Mouse (Mus musculus): ENCODE results near the gene Zic2. TPM values are rescaled to one million over a fixed set of nuclear protein-coding genes. Genes with fewer than 3 reads are reported as not detected.

Zic2 gene
- total RNA-seq (2021), result not detected
- 0.31 TPM in 1 of 2 replicates, not detected in the other for polyA plus RNA-seq (2012; rRNA removed)
- long read RNA-seq, result 0 reads

DNA sequence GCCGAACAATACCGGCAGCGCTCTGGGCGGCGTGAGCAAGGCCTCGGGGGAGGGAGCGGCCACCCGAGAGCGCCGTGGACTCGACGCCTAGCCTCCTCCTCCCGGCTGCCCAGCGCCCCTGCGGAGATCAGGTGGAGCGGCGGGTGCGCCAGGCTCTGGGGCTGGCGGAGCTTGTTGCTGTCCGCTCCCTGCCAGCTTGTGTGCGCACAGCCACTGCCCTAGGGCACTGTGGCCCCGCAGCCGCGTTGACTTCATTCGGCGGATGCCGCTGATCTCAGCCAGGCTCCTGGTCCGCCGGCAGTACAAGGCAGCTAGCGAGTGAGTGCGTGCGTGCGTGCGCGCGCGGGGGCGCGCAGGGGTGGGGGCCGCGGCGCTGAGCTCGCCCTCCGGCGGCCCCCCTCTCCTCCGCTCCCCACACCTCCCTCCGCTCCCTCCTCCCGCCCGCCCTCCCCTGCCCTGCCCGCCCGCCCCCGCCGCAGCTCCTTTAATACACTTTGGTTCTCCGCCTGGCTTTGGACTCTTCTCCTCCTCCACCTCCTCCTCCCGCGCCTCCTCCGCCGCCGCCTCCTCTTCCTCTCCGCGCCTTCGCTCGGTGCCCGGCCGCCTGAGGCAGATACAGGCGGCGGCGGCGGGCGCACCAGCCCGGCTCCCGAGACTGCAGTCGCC is at the start of gene Zic2:
Zic2 (plus strand) TSS at position 545 of the 666 bp plus-strand sequence.
- H3K79me2 ChIP-seq (replicated peaks; ENCODE audit: control insufficient read depth, insufficient read depth, low read length), result no peaks in the 10 kb centered on the region
- DNase-seq, result peak in 1 of 2 experiments; percentile 47
- peaks cover 41% of the 10 kb centered on the region for H3K27me3 ChIP-seq (ENCODE audit: control insufficient read depth, insufficient read depth, low read length)
- no peak within 1 kb of the TSS for H3K27ac ChIP-seq
- no peak within 1 kb of the TSS for H3K9ac ChIP-seq (ENCODE audit: low read depth, low read length)
- no peaks in the 10 kb centered on the region for H3K36me3 ChIP-seq (ENCODE audit: control insufficient read depth, insufficient read depth, low read length)
- peak within 1 kb of the TSS; percentile 37 for H3K4me3 ChIP-seq
- 1% methylated on average over 51 of the region's 73 CpGs for WGBS
- no peaks in the 10 kb centered on the region for H3K4me1 ChIP-seq (ENCODE audit: control insufficient read depth, insufficient read depth, low read length)
- intact Hi-C loops (cut with DNase I), result no loop called here
- TF ChIP-seq EP300 (IDR thresholded peaks at IDR 0.05; ENCODE audit: insufficient read depth, low read depth, low read length), result no peak
- no peak for TF ChIP-seq CTCF (IDR thresholded peaks at IDR 0.05)

DNA sequence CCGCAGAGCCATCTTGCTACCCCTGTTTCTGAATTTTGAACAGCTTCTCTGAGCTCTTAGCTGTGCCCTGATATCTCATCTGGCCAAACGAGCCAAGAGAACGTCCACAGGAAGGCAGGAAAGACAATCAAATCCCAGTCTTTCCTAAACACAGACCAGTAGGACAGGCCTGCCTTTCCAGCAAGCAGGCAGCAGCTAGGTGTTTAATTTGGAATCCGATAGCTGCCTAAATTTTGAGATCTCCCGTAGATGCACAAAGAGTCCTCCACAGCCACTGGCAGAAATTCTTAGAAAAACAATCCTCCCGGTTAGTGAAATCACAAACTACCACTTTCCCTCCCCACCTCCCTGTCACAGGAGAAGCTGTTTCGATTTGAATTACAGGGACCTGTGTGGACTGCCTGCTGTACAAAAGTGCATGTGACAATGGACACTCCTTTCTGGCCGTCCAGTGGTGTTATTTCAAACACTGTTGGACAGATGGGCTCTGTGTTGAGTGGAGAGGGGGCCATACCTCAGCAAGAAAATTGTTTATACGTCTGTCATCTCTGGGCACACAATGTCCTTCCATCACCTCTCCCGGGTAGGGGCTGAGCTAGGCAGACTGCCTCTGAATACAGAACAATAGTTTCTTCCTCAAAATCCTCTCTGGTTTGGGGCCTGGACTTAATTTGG is 48.6 kb upstream of the Zic2 start:
- H3K27me3 ChIP-seq (ENCODE audit: control insufficient read depth, insufficient read depth, low read length), result peaks cover 2% of the 10 kb centered on the region; the same call in 1 of the 2 replicates
- DNase-seq, result no peak
- H3K4me3 ChIP-seq, result no peak overlapping the region
- H3K9ac ChIP-seq (ENCODE audit: low read depth, low read length), result no peak overlapping the region
- H3K27ac ChIP-seq, result no peak overlapping the region
- no peaks in the 10 kb centered on the region for H3K4me1 ChIP-seq (ENCODE audit: control insufficient read depth, insufficient read depth, low read length)
- WGBS, result 61% methylated on average over 10 of the region's 10 CpGs
- TF ChIP-seq POLR2A (IDR thresholded peaks at IDR 0.05; ENCODE audit: insufficient read depth, low read depth, low read length), result no peak
- no peak for TF ChIP-seq EP300 (IDR thresholded peaks at IDR 0.05; ENCODE audit: insufficient read depth, low read depth, low read length)
- no peaks in the 10 kb centered on the region for H3K79me2 ChIP-seq (replicated peaks; ENCODE audit: control insufficient read depth, insufficient read depth, low read length)
- intact Hi-C loops (cut with DNase I), result no loop called here
- no peaks in the 10 kb centered on the region for H3K36me3 ChIP-seq (ENCODE audit: control insufficient read depth, insufficient read depth, low read length)

DNA sequence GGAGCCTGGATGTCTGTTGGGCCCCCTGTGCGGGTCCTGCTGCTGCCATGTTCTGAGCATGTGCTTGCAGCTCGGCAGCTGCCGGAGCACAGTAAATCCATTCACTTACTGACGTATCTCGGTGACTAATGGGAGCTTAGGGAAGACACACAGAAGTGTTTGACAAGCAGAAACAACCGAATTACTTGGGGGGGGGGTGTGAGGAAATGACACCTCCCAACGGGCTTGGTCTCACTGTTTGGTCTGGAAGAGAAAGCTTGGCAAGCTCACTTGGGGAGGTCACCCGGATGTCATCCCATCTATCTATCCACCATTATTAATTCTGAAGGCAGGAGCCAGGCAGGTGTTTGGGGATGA is 48.1 kb upstream of the Zic2 start:
- WGBS, result 73% methylated on average over 8 of the region's 8 CpGs
- DNase-seq, result no peak
- H3K4me3 ChIP-seq, result no peak overlapping the region
- no peaks in the 10 kb centered on the region for H3K36me3 ChIP-seq (ENCODE audit: control insufficient read depth, insufficient read depth, low read length)
- H3K9ac ChIP-seq (ENCODE audit: low read depth, low read length), result no peak overlapping the region
- H3K27me3 ChIP-seq (ENCODE audit: control insufficient read depth, insufficient read depth, low read length), result peaks cover 2% of the 10 kb centered on the region; the same call in 1 of the 2 replicates
- no peaks in the 10 kb centered on the region for H3K79me2 ChIP-seq (replicated peaks; ENCODE audit: control insufficient read depth, insufficient read depth, low read length)
- no peak overlapping the region for H3K27ac ChIP-seq
- no peak for TF ChIP-seq CTCF (IDR thresholded peaks at IDR 0.05)
- TF ChIP-seq POLR2A (IDR thresholded peaks at IDR 0.05; ENCODE audit: insufficient read depth, low read depth, low read length), result no peak
- TF ChIP-seq EP300 (IDR thresholded peaks at IDR 0.05; ENCODE audit: insufficient read depth, low read depth, low read length), result no peak
- intact Hi-C loops (cut with DNase I), result no loop called here
- H3K4me1 ChIP-seq (ENCODE audit: control insufficient read depth, insufficient read depth, low read length), result no peaks in the 10 kb centered on the region

DNA sequence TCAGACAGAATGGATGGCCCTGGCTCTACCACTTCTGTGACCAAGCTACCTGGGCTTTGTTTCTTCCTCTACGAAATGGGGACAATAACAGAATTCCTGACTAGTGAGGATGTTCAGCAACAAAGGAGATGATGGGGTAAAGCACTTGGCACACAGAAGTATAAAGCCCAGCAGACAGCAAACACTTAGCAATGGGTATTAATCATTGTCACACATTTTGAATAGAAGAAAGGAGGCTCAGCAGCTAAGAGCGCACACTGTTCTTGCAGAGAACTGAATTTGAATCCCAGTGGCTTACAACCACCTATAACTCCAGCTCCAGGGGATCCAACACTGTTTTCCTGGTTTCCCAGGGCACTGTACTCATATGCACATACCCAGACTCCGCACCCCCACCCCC is 47.6 kb upstream of the Zic2 start:
- no peak overlapping the region for H3K9ac ChIP-seq (ENCODE audit: low read depth, low read length)
- no peak overlapping the region for H3K4me3 ChIP-seq
- peaks cover 2% of the 10 kb centered on the region; the same call in 1 of the 2 replicates for H3K27me3 ChIP-seq (ENCODE audit: control insufficient read depth, insufficient read depth, low read length)
- H3K36me3 ChIP-seq (ENCODE audit: control insufficient read depth, insufficient read depth, low read length), result no peaks in the 10 kb centered on the region
- intact Hi-C loops (cut with DNase I), result no loop called here
- no peak overlapping the region for H3K27ac ChIP-seq
- H3K79me2 ChIP-seq (replicated peaks; ENCODE audit: control insufficient read depth, insufficient read depth, low read length), result no peaks in the 10 kb centered on the region
- WGBS, result 82% methylated on average over 3 of the region's 3 CpGs
- TF ChIP-seq CTCF (IDR thresholded peaks at IDR 0.05) (no peak), POLR2A (IDR thresholded peaks at IDR 0.05; ENCODE audit: insufficient read depth, low read depth, low read length) (no peak), EP300 (IDR thresholded peaks at IDR 0.05; ENCODE audit: insufficient read depth, low read depth, low read length) (no peak)
- DNase-seq, result no peak
- no peaks in the 10 kb centered on the region for H3K4me1 ChIP-seq (ENCODE audit: control insufficient read depth, insufficient read depth, low read length)

DNA sequence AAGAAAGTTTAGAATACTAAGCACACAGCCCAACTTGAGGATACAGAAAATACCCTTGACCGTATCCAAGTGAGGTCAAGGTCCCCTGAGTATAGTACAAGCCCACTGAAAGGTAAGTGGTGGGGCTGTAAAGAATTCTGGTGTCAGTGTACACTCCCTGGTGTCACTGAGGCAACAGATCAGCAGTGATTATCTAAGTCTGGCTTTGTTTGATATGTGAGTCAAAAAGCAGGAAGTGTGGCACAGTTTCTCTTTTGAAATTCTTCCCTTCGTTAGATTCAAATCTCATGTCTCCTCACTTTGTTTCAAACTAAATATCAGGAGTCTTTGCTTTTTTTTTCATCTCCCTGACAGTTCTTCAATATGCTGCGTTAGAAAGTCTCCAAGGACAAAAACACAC is 42.7 kb upstream of the Zic2 start:
- Histone ChIP-seq H3K27me3 (ENCODE audit: control insufficient read depth, insufficient read depth, low read length) (no peaks in the 10 kb centered on the region), H3K79me2 (replicated peaks; ENCODE audit: control insufficient read depth, insufficient read depth, low read length) (no peaks in the 10 kb centered on the region), H3K4me3 (no peak overlapping the region), H3K4me1 (ENCODE audit: control insufficient read depth, insufficient read depth, low read length) (no peaks in the 10 kb centered on the region), H3K36me3 (ENCODE audit: control insufficient read depth, insufficient read depth, low read length) (no peaks in the 10 kb centered on the region), H3K9ac (ENCODE audit: low read depth, low read length) (no peak overlapping the region), H3K27ac (no peak overlapping the region)
- DNase-seq, result no peak
- 61% methylated on average over 3 of the region's 3 CpGs for WGBS
- no peak for TF ChIP-seq POLR2A (IDR thresholded peaks at IDR 0.05; ENCODE audit: insufficient read depth, low read depth, low read length)
- TF ChIP-seq CTCF (IDR thresholded peaks at IDR 0.05), result no peak
- no peak for TF ChIP-seq EP300 (IDR thresholded peaks at IDR 0.05; ENCODE audit: insufficient read depth, low read depth, low read length)
- intact Hi-C loops (cut with DNase I), result no loop called here

DNA sequence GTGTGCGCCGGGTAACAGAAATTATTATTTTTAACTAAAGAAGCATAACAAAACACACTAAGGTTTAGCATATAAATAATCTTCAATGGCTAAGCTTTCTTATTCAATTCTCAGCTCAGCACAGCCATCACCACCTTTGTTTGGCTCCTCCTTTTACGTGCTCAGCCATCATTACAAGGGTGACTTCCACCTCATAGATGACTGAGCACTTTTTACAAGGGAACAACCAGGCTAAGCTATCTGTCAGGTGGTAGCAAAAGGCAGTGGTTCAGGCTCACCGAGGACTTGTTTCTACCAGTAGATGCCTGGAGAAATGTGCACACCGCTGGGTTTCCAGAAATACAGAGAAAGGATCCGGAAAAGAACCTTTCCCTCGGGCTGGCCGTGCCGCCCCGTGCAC is 41.2 kb upstream of the Zic2 start:
- no peaks in the 10 kb centered on the region for H3K36me3 ChIP-seq (ENCODE audit: control insufficient read depth, insufficient read depth, low read length)
- H3K4me1 ChIP-seq (ENCODE audit: control insufficient read depth, insufficient read depth, low read length), result no peaks in the 10 kb centered on the region
- no peak overlapping the region for H3K4me3 ChIP-seq
- H3K27ac ChIP-seq, result no peak overlapping the region
- H3K79me2 ChIP-seq (replicated peaks; ENCODE audit: control insufficient read depth, insufficient read depth, low read length), result no peaks in the 10 kb centered on the region
- 92% methylated on average over 10 of the region's 10 CpGs for WGBS
- H3K27me3 ChIP-seq (ENCODE audit: control insufficient read depth, insufficient read depth, low read length), result no peaks in the 10 kb centered on the region
- H3K9ac ChIP-seq (ENCODE audit: low read depth, low read length), result no peak overlapping the region
- intact Hi-C loops (cut with DNase I), result no loop called here
- DNase-seq, result no peak
- TF ChIP-seq CTCF (IDR thresholded peaks at IDR 0.05) (no peak), POLR2A (IDR thresholded peaks at IDR 0.05; ENCODE audit: insufficient read depth, low read depth, low read length) (no peak), EP300 (IDR thresholded peaks at IDR 0.05; ENCODE audit: insufficient read depth, low read depth, low read length) (no peak)
